Mouse (Mus musculus) left cerebral cortex, adult 18-20 months (tissue): ENCODE results near the gene Eif2ak2. TPM values are rescaled to one million over a fixed set of nuclear protein-coding genes. Genes with fewer than 3 reads are reported as not detected.

ENCODE experiments used
- DNase-seq, 2 experiments: peaks; one replicate each; pipeline ENCODE4 v3.0.0; 2021 to 2022; ENCODE audit warnings: low spot score in 2 of 2, mixed read lengths in 1 of 2
- long read RNA-seq, 2 experiments: library from polyadenylated mRNA; stranded (forward); transcript quantifications; one replicate each; pipeline ENCODE4 v2.0.0; 2021
- total RNA-seq, 2 experiments: library from RNA; stranded (reverse); gene quantifications; 2 replicates each; pipeline ENCODE4 v1.2.3; 2021

The Eif2ak2 gene
- 1 to 10 TPM; 4.3 to 5.0 TPM for total RNA-seq
- long read RNA-seq, experiment 1: 0 reads
- long read RNA-seq, experiment 2: 0 reads

GRCm38 (mm10) chr17:78882401-78883112 is at the start of gene Eif2ak2:
Gene Eif2ak2 (minus strand): TSS chr17:78882573.
- DNase-seq: peak; percentile 41 to 65

DNA sequence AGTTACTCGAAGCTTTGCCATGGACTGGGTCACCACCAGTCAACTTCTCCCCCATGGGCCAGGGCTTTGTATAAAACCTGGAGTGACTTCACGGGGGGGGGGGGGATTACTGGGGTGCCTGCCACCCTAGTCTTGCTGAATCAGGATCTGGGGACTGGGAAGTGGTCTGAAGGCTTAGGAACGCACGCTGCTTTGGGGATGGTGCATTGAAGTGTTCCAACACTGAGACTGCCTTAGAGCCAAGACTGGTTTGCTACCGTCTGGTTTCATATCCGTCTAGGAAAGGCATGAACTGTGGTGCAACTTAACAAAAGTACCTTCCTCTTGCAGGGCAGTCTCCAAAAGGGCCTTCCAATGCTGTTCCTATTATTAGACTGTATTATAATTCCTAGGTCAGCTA is 35.3 kb upstream of the Eif2ak2 start:
- no peak for DNase-seq

DNA sequence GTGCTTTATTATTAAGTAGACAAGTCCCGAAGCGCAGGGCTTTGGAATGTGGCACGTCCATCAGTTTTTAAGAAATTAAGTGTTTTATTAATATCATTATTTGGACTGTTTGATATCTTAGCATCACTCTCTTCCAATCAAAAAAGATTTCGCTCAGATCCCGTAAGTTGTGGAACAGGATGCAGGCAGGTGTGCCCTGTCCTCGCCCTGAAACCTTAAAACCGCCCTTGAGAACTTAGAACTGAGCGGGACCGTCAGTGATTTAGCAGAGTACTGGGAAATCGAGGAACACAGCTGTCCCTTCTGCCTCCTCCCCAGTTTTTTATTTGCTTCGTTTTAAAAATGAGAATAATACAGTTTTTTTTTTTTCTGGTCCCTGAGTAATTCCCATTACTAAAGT is 34.5 kb upstream of the Eif2ak2 start:
- no peak for DNase-seq

- DNase-seq: peak; percentile 84 to 87
These were observed 34.0 kb upstream of the Eif2ak2 start, which contains the start of gene Cebpzos for GRCm38 (mm10) chr17:78916369-78916813. Gene Cebpzos (plus strand): TSS chr17:78916500.

GRCm38 (mm10) chr17:78915772-78916171 is 33.4 kb upstream of the Eif2ak2 start:
- no peak for DNase-seq

- DNase-seq: no peak
These were observed 31.5 kb upstream of the Eif2ak2 start for GRCm38 (mm10) chr17:78913921-78914320.

GRCm38 (mm10) chr17:78912861-78913281 is 30.5 kb upstream of the Eif2ak2 start:
- DNase-seq: no peak

DNA sequence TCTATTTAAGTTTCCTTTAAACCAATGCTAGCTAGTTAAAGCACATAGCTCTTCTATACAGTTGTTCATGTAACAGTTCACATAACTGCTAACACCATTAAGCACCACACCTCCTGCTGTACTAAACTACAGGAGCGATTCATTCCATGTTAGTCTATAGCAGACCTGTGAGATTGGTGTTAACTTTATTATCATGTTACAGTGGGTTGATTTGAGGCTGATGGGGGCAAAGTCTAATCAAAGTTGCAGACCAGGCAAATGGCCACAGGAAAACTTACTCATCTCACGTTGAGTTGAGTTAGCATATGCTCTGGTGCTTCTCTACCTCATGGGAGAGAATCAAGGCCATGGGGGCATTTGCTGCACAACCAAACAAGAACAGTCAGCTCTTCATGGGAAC is 27.0 kb upstream of the Eif2ak2 start:
- DNase-seq: no peak

DNA sequence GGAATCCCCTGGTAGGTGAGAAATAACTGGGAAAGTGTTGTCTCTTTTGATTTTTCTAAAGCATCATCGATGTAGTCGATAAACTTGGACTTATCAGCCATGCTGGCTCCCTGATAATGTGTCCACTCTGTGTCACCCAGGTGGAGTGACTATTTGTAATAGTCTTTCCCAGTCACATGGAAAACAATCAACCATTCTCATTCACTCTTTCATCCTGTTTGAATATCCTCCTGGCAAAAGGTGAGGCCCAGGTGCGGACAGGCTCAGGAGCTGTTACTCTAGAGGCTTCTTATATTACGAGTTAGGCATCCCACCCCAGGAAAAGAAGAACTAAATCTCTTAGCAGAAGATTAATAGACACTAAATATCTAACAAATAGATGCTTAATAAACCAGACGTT is 24.5 kb upstream of the Eif2ak2 start, which contains the start of gene Sult6b1:
Sult6b1 (minus strand) TSS at position 101 of the 400 bp plus-strand sequence.
- DNase-seq: no peak

DNA sequence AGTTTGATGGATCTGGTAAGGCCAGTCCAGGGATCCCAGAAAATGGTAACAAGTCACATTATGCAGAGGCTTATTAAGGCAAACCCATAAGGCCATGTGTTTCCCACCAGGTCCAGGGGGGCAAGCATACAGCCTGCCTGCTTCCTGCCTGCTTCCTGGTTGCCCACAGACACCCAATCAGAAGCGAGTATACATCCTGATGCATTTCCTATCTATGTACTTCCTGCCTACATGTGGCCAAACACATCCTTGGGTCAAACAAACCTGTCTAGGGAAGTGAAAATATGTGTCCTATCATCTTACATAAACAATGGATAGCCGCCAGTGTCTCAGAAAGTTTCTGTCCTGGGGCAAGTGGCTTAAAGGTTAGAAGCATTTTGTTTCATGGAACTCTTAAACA is 20.8 kb upstream of the Eif2ak2 start:
- no peak for DNase-seq

DNA sequence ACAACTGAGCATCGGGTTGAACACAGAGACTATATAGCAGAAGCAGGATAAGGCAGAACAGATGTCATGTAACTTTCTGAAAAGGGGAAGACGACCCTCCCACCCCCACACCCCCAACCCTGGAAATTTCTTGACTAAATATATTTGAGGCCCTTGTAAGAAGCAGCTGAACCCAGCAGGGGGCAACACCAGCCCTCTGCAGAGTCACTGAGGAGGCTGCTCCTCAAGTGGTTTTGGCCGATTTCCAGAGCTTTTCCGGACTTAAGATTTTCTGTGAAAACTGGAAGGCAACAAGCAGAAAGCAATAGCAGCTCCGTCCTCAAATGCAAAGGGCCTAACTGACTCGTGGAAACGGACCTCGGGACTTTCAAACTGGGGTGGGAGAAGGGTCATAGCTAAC is 13.0 kb upstream of the Eif2ak2 start:
- peak in 1 of 2 experiments; percentile 19 for DNase-seq

GRCm38 (mm10) chr17:78894991-78895390 is 12.6 kb upstream of the Eif2ak2 start:
- no peak for DNase-seq

GRCm38 (mm10) chr17:78891020-78891419 is 8.6 kb upstream of the Eif2ak2 start:
- no peak for DNase-seq

GRCm38 (mm10) chr17:78889184-78889583 is 6.8 kb upstream of the Eif2ak2 start:
- no peak for DNase-seq

- DNase-seq: no peak
These were observed 6.2 kb upstream of the Eif2ak2 start for GRCm38 (mm10) chr17:78888554-78888953.

- DNase-seq: no peak
These were observed 3.1 kb upstream of the Eif2ak2 start for GRCm38 (mm10) chr17:78885286-78886065.

DNA sequence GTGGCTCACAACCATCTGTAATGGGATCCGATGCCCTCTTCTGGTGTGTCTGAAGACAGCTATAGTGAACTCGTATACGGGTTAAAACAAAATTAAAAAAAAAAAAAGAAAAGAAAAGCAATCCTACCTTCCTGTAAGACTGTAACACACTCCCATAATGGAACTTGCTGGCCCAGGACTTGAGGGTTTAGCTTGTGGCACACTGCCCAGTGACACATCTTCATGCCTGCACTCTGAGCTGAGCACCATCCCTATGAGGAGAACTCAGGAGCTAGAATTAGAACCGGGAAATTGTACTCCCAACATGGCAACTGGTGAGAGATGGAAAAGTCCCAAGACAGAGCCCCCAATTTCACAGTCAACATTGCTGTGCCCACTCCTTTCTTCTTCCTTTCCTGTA is 918 bp upstream of the Eif2ak2 start:
- DNase-seq: no peak

- no peak for DNase-seq
These were observed 482 bp downstream of the Eif2ak2 start for GRCm38 (mm10) chr17:78881878-78882304.

DNA sequence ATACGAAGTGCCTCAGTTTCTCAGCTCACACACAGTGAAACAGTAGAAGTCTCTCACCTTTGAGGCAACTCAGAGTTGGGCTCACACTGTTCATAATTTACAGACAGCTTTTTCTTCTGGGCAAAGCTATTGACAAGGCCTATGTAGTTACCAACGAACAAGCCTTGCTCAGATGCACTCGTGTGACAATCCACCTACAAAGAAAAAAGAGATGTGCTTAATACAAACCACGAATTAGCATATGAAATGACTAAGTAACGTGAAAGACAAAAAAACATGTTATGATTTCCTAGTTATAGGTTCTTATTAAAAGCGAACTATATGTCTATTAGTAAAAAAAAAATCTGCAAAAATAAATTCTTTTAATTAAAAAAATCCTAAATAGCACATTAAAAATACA is 8.5 kb downstream of the Eif2ak2 start:
- no peak for DNase-seq

DNA sequence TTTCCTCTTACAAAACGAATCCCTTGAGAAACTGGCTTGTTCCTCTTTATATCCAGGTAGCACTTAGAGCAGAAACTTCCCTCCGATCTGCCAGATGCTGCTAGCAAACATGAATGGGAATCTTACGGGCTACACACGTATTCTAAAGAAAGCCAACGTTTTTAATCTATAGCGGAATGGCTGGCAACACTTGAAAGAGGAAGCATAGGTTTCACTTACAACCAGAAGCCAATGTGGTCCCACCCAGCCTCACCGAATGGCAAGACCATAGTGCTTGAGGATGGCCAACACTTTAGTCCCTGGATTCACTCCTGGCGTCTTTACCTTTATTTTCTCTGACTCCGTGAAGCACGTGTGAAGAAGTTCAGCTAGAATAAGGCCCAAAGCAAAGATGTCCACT is 26.1 kb downstream of the Eif2ak2 start:
- DNase-seq: no peak

GRCm38 (mm10) chr17:78842271-78842928 is 40.0 kb downstream of the Eif2ak2 start:
- no peak for DNase-seq

DNA sequence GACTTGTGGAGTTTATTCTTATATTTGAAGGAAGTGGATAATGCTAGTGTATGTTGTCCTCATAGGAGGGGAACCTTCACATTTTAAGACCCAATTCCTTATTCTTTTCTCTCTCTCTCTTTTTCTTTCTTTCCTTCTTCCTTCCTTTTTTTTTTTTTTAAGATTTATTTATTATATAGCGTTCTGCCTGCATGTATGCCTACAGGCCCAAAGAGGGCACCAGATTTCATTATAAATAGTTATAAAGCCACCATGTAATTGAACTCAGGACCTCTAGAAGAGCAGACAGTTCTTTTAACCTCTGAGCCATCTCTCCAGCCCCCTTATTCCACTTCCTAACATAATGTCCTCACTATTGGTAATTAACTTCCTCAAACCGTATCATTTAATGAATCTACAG is 46.3 kb downstream of the Eif2ak2 start:
- DNase-seq: no peak
